Mouse (Mus musculus) stomach, postnatal 0 days (tissue): ENCODE results near the gene Lpar3.

Experiments used
- CTCF ChIP-seq: IDR thresholded peaks from 2 replicates; pipeline ENCODE4 v1.5.1; 2016; ENCODE audit warnings: antibody characterized with exemption, low read depth, mild to moderate bottlenecking, moderate library complexity
- EP300 ChIP-seq: optimal IDR thresholded peaks from 2 replicates; pipeline ENCODE3; 2016; ENCODE audit warnings: antibody characterized with exemption

DNA sequence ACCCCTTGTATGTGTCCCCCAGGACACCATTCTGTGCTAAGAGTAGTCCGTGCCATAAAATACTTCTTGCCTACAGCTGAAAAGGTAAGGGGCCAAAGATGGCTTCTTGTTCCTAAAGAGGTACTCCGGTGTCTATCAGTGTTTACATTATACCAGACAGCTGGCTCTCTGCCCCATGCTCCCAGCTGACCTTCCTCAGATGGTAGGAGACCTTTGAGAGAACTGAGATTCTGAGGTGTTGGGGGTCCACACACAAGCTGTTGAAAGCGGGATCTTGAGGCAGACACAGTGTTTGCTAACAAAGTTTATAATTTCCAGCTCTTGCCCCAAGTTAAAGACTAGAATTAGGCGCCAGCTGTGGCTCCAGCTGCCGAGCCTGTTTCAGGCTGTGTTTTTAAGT is 53.7 kb downstream of the Lpar3 start:
- no peak for TF ChIP-seq CTCF
- TF ChIP-seq EP300 = no peak
